In the genomic region with DNA sequence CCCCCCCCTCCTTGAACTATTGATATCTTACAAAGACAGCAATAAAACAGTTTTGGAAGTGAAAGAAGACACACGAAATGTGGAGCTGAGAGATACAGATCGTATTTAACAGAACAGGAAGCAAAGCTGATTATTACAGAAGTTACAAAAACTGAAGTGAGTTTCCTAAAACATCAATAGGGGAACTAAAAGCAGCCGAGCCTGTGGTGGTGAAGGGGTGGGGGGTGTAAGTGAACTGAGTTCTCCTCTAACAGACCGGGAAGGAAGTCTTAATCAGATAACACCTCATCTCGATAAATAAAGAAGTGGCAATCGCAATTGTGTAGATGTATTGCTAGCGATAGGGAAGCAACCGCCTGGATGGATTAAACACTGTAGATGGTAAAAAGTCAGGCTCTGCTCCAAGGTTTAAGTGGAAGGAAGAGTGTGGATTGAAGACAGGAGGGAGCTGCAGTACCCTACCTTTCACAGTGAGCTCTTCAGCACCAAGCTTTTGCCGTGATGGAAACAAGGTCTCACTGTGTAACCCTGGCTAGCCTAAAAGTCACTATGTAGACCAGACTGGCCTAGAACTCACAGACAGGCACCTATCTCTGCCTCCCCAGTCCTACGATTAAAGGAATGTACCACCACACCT, we compare ENCODE assay signal across 13 mouse cellular contexts. TPM values are rescaled to one million over a fixed set of nuclear protein-coding genes. Genes with fewer than 3 reads are reported as not detected.
DNase-seq lines count a peak whose midpoint lies in the region.
"Had no signal": no experiment of that assay in that cellular context is flagged by ENCODE, and none has a peak within 500 bp of the region (broad histone marks: within the 10 kb centered on the region; RNA-seq: fewer than 3 reads in every experiment).

No protein-coding gene starts in this region.

- peak; percentile 34 for DNase-seq in heart, adult 8-10 months (ENCODE audit: low spot score)
- no peak for DNase-seq in heart, postnatal 36 days
- peak; percentile 83 for DNase-seq in induced T-regulatory cell, adult 2 months (ENCODE audit: low read depth)
- peak; percentile 38 for DNase-seq in thymus, postnatal 0 days (ENCODE audit: low spot score)
- DNase-seq in retina, postnatal 1 day, result no peak
- no peak for DNase-seq in gastrocnemius, postnatal 4 days (ENCODE audit: low spot score in 2 of 2)
- DNase-seq in kidney, adult 8-10 months, result no peak
- DNase-seq: cerebellum, adult 9-10 months; gastrocnemius, postnatal 14 days; layer of hippocampus, adult 9-11 months; right cerebral cortex, postnatal 25 days had no signal

- no peaks in the 10 kb centered on the region for H3K36me3 ChIP-seq in megakaryocyte, embryonic 14.5 days (replicated peaks; ENCODE audit: low read length)
- H3K36me3 ChIP-seq: hindbrain, embryonic 15.5 days had no signal

- intact Hi-C loops in heart, postnatal 36 days (cut with DNase I), result no loop called here

- H3K27me3 ChIP-seq in megakaryocyte, embryonic 14.5 days (replicated peaks), result no peaks in the 10 kb centered on the region
- H3K27me3 ChIP-seq: hindbrain, embryonic 15.5 days had no signal

- peak overlapping the region; percentile 14 for H3K4me3 ChIP-seq in megakaryocyte, embryonic 14.5 days (replicated peaks)
- H3K4me3 ChIP-seq: hindbrain, embryonic 15.5 days had no signal

- H3K9me3 ChIP-seq in megakaryocyte, embryonic 14.5 days, result no peaks in the 10 kb centered on the region
- H3K9me3 ChIP-seq: hindbrain, embryonic 15.5 days had no signal

- peaks cover 48% of the 10 kb centered on the region for H3K4me1 ChIP-seq in megakaryocyte, embryonic 14.5 days
- H3K4me1 ChIP-seq: hindbrain, embryonic 15.5 days had no signal

RNA-seq across cellular contexts. Expression of a gene that starts 31.2 kb away (rescaled TPM):
- total RNA-seq in heart, adult 8-10 months (2022), result 100 to 1,000 TPM in 2 of 4 experiments, 10 to 100 TPM in 2; 93.7 to 107 (median 101) TPM
- 100 to 1,000 TPM; 107 to 120 TPM for total RNA-seq in heart, postnatal 36 days (2021)
- 218 and 269 TPM in 2 replicates for polyA plus RNA-seq in megakaryocyte, embryonic 14.5 days (2012; ENCODE audit: insufficient read depth, low replicate concordance)
- 462 and 483 TPM in 2 replicates for polyA plus RNA-seq in thymus, postnatal 0 days (2015; fragmentation: Nextera tagmentation; extraction: Ambion mirVana)
- total RNA-seq in gastrocnemius, postnatal 4 days (2021), result 100 to 1,000 TPM; 126 TPM

Comparison
In these comparisons a context has a peak if more than half of its experiments do, and no peak if none do; other contexts are left out.
1. DNase-seq: peak in heart, adult 8-10 months (single experiment), induced T-regulatory cell, adult 2 months (single experiment) and thymus, postnatal 0 days (single experiment); none in heart, postnatal 36 days (0 of 2), retina, postnatal 1 day (single experiment), gastrocnemius, postnatal 4 days (0 of 2) and kidney, adult 8-10 months (0 of 2).